Mouse (Mus musculus): Measurements from ENCODE around the gene Gm17087. TPM values are rescaled to one million over a fixed set of nuclear protein-coding genes. Genes with fewer than 3 reads are reported as not detected.

The Gm17087 gene
- polyA plus RNA-seq, 1 experiment from 2014 or later = not detected

DNA sequence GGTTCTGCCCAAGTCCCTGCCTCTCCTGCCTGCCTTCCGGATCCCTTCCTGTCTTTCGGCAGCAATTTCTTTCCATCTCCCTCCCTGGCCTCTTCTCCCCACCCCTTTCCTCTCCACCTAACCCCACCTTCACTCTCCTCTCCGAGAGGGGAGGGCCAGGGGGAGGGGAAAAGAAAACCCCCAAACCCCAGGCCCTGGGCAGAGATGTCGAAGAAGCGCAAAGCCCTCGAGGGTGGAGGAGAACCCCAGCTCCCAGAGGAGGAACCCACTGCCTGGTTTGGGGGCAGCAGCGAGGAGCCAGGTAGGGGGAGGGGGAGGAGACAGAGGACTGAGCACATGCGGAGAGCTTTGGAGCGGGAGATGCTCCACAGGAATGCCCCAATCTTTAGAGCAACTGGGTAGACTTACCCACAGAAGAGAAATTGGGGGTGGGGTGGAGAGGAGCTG, 39.9 kb downstream of the Gm17087 start:
- H3K4me2 ChIP-seq (replicated peaks) = peak overlapping the region; percentile 91; the same call in 1 of the 2 replicates
- DNase-seq (ENCODE audit: low spot score) (no peak), ATAC-seq (ENCODE audit: low FRiP score) (no peak)
- H3K27ac ChIP-seq = no peak overlapping the region
- H3K4me3 ChIP-seq (replicated peaks; ENCODE audit: low read length) = no peak overlapping the region
- H3K36me3 ChIP-seq (replicated peaks; ENCODE audit: control insufficient read depth, insufficient read depth) = no peaks in the 10 kb centered on the region
- no peaks in the 10 kb centered on the region for H3K9me3 ChIP-seq (ENCODE audit: control insufficient read depth, low read length)
- H3K4me1 ChIP-seq (replicated peaks; ENCODE audit: control insufficient read depth, insufficient read depth, low read length) = peaks cover 23% of the 10 kb centered on the region
- no peak overlapping the region for H3K9ac ChIP-seq
- peaks cover 28% of the 10 kb centered on the region for H3K27me3 ChIP-seq (ENCODE audit: control insufficient read depth, insufficient read depth, low read length)
- 15% methylated on average over 9 of the region's 9 CpGs for WGBS

DNA sequence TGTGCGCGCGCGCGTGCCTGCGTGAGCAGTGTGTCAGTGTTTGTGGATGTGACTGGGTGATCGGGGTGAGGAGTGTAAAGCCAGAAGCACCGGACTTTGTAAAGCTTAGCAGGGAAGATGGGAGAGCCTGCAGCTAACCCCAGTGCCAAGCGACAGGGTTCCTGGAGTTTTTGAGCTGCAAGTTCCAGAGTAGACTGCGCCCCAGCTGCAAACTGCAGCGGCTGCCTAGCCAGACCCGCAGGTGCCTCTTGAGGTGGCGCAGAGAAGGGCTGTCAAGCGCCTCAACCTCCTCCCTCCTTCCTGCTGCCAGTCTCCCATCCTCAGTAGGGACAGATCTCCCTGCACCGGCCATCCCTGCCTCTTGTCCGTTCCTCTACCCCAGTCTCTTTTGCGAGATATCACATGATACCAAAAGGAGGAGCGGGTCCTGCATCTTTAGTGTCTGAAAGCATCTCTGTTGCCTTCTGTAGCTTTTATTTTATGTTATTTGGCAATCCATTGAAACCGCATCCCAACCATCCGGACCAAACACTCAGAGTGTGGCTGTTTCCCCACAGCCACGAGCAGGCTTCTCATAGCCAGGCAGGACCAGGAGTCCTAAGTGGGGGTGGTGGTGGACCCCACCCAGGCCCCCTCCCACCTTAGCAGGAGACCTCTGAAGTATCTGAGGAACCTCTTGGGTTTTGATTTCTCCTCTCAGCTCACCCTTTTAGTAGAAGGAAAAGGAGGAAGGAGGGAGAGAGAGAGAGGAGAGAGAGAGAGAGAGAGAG, 40.6 kb downstream of the Gm17087 start:
- no peaks in the 10 kb centered on the region for H3K9me3 ChIP-seq (ENCODE audit: control insufficient read depth, low read length)
- H3K36me3 ChIP-seq (replicated peaks; ENCODE audit: control insufficient read depth, insufficient read depth) = no peaks in the 10 kb centered on the region
- peaks cover 23% of the 10 kb centered on the region for H3K4me1 ChIP-seq (replicated peaks; ENCODE audit: control insufficient read depth, insufficient read depth, low read length)
- peaks cover 28% of the 10 kb centered on the region for H3K27me3 ChIP-seq (ENCODE audit: control insufficient read depth, insufficient read depth, low read length)
- peak overlapping the region; percentile 51 for H3K4me3 ChIP-seq (replicated peaks; ENCODE audit: low read length)
- no peak for DNase-seq (ENCODE audit: low spot score)
- H3K9ac ChIP-seq = peak overlapping the region; percentile 24; the same call in 1 of the 2 replicates
- peak overlapping the region; percentile 91 for H3K4me2 ChIP-seq (replicated peaks)
- 3% methylated on average over 21 of the region's 21 CpGs for WGBS
- no peak for ATAC-seq (ENCODE audit: low FRiP score)
- H3K27ac ChIP-seq = 0 out of 2 replicates have a peak overlapping the region, but pooled peaks have one; percentile 1

DNA sequence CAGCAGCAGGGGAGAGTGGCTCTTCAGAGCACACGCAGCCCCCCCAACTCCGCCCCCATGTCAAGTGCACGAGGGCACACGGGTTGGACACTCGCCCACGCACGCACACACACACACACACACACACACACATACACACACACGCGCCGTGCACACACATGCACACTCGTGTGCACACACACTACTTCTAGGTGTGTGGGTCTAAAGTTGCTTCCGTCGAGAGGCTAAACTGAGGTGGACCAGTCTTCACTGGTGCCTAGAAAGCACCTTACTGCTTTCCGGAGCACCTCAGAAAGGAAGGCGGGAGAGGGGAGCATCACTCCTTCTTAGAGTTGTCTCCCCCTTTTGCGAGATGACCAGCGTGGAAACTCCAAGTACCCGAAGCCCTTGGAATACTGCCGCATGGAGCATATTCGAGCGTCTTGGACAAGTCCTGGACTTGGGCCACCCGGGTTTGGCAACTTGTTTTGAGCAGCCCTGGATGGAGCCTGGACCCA, 41.5 kb downstream of the Gm17087 start, which contains the start of gene Pde10a:
Pde10a (plus strand) TSS at position 148 of the 497 bp plus-strand sequence.
- H3K27ac ChIP-seq = peak within 1 kb of the TSS; percentile 51; the same call in 1 of the 2 replicates
- no peaks in the 10 kb centered on the region for H3K9me3 ChIP-seq (ENCODE audit: control insufficient read depth, low read length)
- peak within 1 kb of the TSS; percentile 67 for H3K9ac ChIP-seq
- no peaks in the 10 kb centered on the region for H3K36me3 ChIP-seq (replicated peaks; ENCODE audit: control insufficient read depth, insufficient read depth)
- 2% methylated on average over 22 of the region's 22 CpGs for WGBS
- peaks cover 23% of the 10 kb centered on the region for H3K4me1 ChIP-seq (replicated peaks; ENCODE audit: control insufficient read depth, insufficient read depth, low read length)
- peak; percentile 0 for ATAC-seq (ENCODE audit: low FRiP score)
- H3K4me3 ChIP-seq (replicated peaks; ENCODE audit: low read length) = peak within 1 kb of the TSS; percentile 51
- peak within 1 kb of the TSS; percentile 91 for H3K4me2 ChIP-seq (replicated peaks)
- DNase-seq (ENCODE audit: low spot score) = peak; percentile 63
- peaks cover 28% of the 10 kb centered on the region for H3K27me3 ChIP-seq (ENCODE audit: control insufficient read depth, insufficient read depth, low read length)

GRCm38 (mm10) chr17:8524387-8525165, 42.2 kb downstream of the Gm17087 start:
- Histone ChIP-seq H3K4me3 (replicated peaks; ENCODE audit: low read length) (peak overlapping the region; percentile 51), H3K4me2 (replicated peaks) (peak overlapping the region; percentile 91), H3K36me3 (replicated peaks; ENCODE audit: control insufficient read depth, insufficient read depth) (no peaks in the 10 kb centered on the region), H3K4me1 (replicated peaks; ENCODE audit: control insufficient read depth, insufficient read depth, low read length) (peaks cover 23% of the 10 kb centered on the region), H3K9ac (peak overlapping the region; percentile 67), H3K27me3 (ENCODE audit: control insufficient read depth, insufficient read depth, low read length) (peaks cover 28% of the 10 kb centered on the region), H3K27ac (peak overlapping the region; percentile 51; the same call in 1 of the 2 replicates), H3K9me3 (ENCODE audit: control insufficient read depth, low read length) (no peaks in the 10 kb centered on the region)
- peak; percentile 90 for ATAC-seq (ENCODE audit: low FRiP score)
- peak; percentile 80 for DNase-seq (ENCODE audit: low spot score)
- WGBS = under 1% methylated on average over 42 of the region's 45 CpGs

- peaks cover 23% of the 10 kb centered on the region for H3K4me1 ChIP-seq (replicated peaks; ENCODE audit: control insufficient read depth, insufficient read depth, low read length)
- ATAC-seq (ENCODE audit: low FRiP score) = no peak; the same call in 1 of the 2 replicates
- WGBS = 7% methylated on average over 3 of the region's 3 CpGs
- peaks cover 28% of the 10 kb centered on the region for H3K27me3 ChIP-seq (ENCODE audit: control insufficient read depth, insufficient read depth, low read length)
- H3K9ac ChIP-seq = peak overlapping the region; percentile 67
- H3K4me2 ChIP-seq (replicated peaks) = peak overlapping the region; percentile 91
- no peaks in the 10 kb centered on the region for H3K9me3 ChIP-seq (ENCODE audit: control insufficient read depth, low read length)
- no peak for DNase-seq (ENCODE audit: low spot score)
- 0 out of 2 replicates have a peak overlapping the region, but pooled peaks have one; percentile 51 for H3K27ac ChIP-seq
- peak overlapping the region; percentile 51 for H3K4me3 ChIP-seq (replicated peaks; ENCODE audit: low read length)
- H3K36me3 ChIP-seq (replicated peaks; ENCODE audit: control insufficient read depth, insufficient read depth) = no peaks in the 10 kb centered on the region
These were observed 42.8 kb downstream of the Gm17087 start for GRCm38 (mm10) chr17:8523986-8524385.

DNA sequence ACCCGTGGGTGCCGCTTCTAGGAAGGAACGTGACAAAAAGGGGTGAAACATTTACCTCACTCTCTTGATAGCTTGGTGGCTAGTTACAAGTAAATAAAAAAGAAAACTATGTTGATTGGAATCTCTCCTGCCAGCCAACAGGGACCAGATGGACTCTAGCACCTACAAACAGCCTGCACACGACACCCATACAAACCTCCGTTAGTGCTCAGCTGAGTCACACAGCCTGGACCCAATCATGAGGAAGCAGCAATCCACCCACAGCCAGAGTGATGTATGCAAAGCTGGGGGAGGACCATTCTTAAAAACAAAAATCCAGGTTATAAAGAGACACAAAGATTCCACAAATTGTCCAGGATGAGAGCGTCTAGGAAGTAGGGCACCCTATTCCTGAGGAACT, 50.7 kb downstream of the Gm17087 start:
- Histone ChIP-seq H3K4me3 (replicated peaks; ENCODE audit: low read length) (no peak overlapping the region), H3K4me1 (replicated peaks; ENCODE audit: control insufficient read depth, insufficient read depth, low read length) (no peaks in the 10 kb centered on the region), H3K27me3 (ENCODE audit: control insufficient read depth, insufficient read depth, low read length) (no peaks in the 10 kb centered on the region), H3K9ac (no peak overlapping the region), H3K9me3 (ENCODE audit: control insufficient read depth, low read length) (no peaks in the 10 kb centered on the region), H3K36me3 (replicated peaks; ENCODE audit: control insufficient read depth, insufficient read depth) (no peaks in the 10 kb centered on the region), H3K27ac (no peak overlapping the region), H3K4me2 (replicated peaks) (no peak overlapping the region)
- 80% methylated on average over 6 of the region's 6 CpGs for WGBS
- ATAC-seq (ENCODE audit: low FRiP score) (no peak), DNase-seq (ENCODE audit: low spot score) (no peak)

Other genes starting within 250 kb of the Gm17087 start
- 20.9 and 22.7 TPM in 2 replicates for gene Prr18, start 229.5 kb downstream of the Gm17087 start, polyA plus RNA-seq (2014; fragmentation: Nextera tagmentation; extraction: Ambion mirVana)
- gene T2, start 211.0 kb downstream of the Gm17087 start, polyA plus RNA-seq (2014; fragmentation: Nextera tagmentation; extraction: Ambion mirVana) = 0.31 and 0.53 TPM in 2 replicates
- 0.22 and 0.27 TPM in 2 replicates for gene T, start 132.5 kb downstream of the Gm17087 start, polyA plus RNA-seq (2014; fragmentation: Nextera tagmentation; extraction: Ambion mirVana)
- gene Pde10a, start 41.6 kb downstream of the Gm17087 start, polyA plus RNA-seq (2014; fragmentation: Nextera tagmentation; extraction: Ambion mirVana) = 14.7 and 15.8 TPM in 2 replicates